Mouse (Mus musculus) lung, adult 2 months (tissue): ENCODE measurements around the gene 4930524J08Rik. TPM values are rescaled to one million over a fixed set of nuclear protein-coding genes. Genes with fewer than 3 reads are reported as not detected.

ENCODE experiments used
- DNase-seq: peaks from one replicate; pipeline ENCODE4 v3.0.0; 2022
- H3K4me1 ChIP-seq: fragments of 200-500 bp; 2 replicates; pipeline ENCODE4 v1.6.1; 2011; ENCODE audit warnings: low read length; ENCODE audit not compliant: control insufficient read depth, insufficient read depth
- H3K4me3 ChIP-seq: fragments of 200-500 bp; replicated peaks from 2 replicates; pipeline ENCODE3; 2011; ENCODE audit warnings: low read depth, mild to moderate bottlenecking, control low read depth, low read length; ENCODE audit errors: extremely low read depth
- CTCF ChIP-seq: fragments of 200-500 bp; IDR thresholded peaks from 2 replicates; pipeline ENCODE4 v1.5.1; 2011; ENCODE audit warnings: mild to moderate bottlenecking, low read length, control low read depth; ENCODE audit not compliant: insufficient read depth
- POLR2A ChIP-seq: fragments of 200-500 bp; IDR thresholded peaks from 2 replicates; pipeline ENCODE4 v1.6.1; 2011; ENCODE audit warnings: low read depth, mild to moderate bottlenecking, control low read depth, low read length, borderline replicate concordance; ENCODE audit errors: extremely low read depth
- WGBS: fragments of 180-500 bp; shearing (Covaris S2); methylation state at CpG from one replicate; pipeline ENCODE4 v1.1.7; 2018; 5-methylcytosine and 5-hydroxymethylcytosine counted together
- polyA plus RNA-seq: library from polyadenylated mRNA; depleted of rRNA; stranded (reverse); fragments of >200 nt; gene quantifications from 2 replicates; pipeline ENCODE4 v1.2.3, GENCODE M21; 2012

4930524J08Rik gene
- polyA plus RNA-seq, 1 experiment = 1.1 TPM

GRCm38 (mm10) chr5:100000048-100000447 is 21.2 kb downstream of the 4930524J08Rik start:
- 74% methylated on average over 7 of the region's 7 CpGs for WGBS
- Histone ChIP-seq H3K4me1 (no peaks in the 10 kb centered on the region), H3K4me3 (no peak overlapping the region)
- no peak for TF ChIP-seq POLR2A
- no peak for DNase-seq

GRCm38 (mm10) chr5:100000500-100000899 is 21.6 kb downstream of the 4930524J08Rik start:
- no peak for DNase-seq
- WGBS = 51% methylated on average over 8 of the region's 8 CpGs
- no peak for TF ChIP-seq CTCF
- no peak for TF ChIP-seq POLR2A
- H3K4me3 ChIP-seq = no peak overlapping the region
- no peaks in the 10 kb centered on the region for H3K4me1 ChIP-seq

GRCm38 (mm10) chr5:100003895-100004294 is 25.0 kb downstream of the 4930524J08Rik start:
- no peak overlapping the region for H3K4me3 ChIP-seq
- no peak for DNase-seq
- TF ChIP-seq POLR2A = no peak
- no peak for TF ChIP-seq CTCF
- H3K4me1 ChIP-seq = no peaks in the 10 kb centered on the region
- 83% methylated on average over 4 of the region's 4 CpGs for WGBS

GRCm38 (mm10) chr5:100005431-100005830 is 26.6 kb downstream of the 4930524J08Rik start:
- no peaks in the 10 kb centered on the region for H3K4me1 ChIP-seq
- TF ChIP-seq CTCF (no peak), POLR2A (no peak)
- no peak for DNase-seq
- no peak overlapping the region for H3K4me3 ChIP-seq
- WGBS = 65% methylated on average over 3 of the region's 3 CpGs

- H3K4me1 ChIP-seq = no peaks in the 10 kb centered on the region
- 65% methylated on average over 6 of the region's 6 CpGs for WGBS
- H3K4me3 ChIP-seq = no peak overlapping the region
- no peak for TF ChIP-seq POLR2A
- TF ChIP-seq CTCF = no peak
- DNase-seq = no peak
These were observed 27.0 kb downstream of the 4930524J08Rik start for GRCm38 (mm10) chr5:100005896-100006295.

GRCm38 (mm10) chr5:100006324-100007039 is 27.6 kb downstream of the 4930524J08Rik start:
- DNase-seq = no peak
- 63% methylated on average over 4 of the region's 4 CpGs for WGBS
- H3K4me3 ChIP-seq = no peak overlapping the region

GRCm38 (mm10) chr5:100007040-100007375 is 28.1 kb downstream of the 4930524J08Rik start:
- TF ChIP-seq CTCF (no peak), POLR2A (no peak)
- no peak for DNase-seq
- Histone ChIP-seq H3K4me1 (no peaks in the 10 kb centered on the region), H3K4me3 (no peak overlapping the region)
- 82% methylated on average over 4 of the region's 4 CpGs for WGBS

More at GRCm38 (mm10) chr5:100006324-100007039, 27.6 kb downstream of the 4930524J08Rik start:
- no peaks in the 10 kb centered on the region for H3K4me1 ChIP-seq
- TF ChIP-seq CTCF (no peak), POLR2A (no peak)

GRCm38 (mm10) chr5:100008485-100008884 is 29.6 kb downstream of the 4930524J08Rik start:
- DNase-seq = no peak
- 52% methylated on average over 3 of the region's 3 CpGs for WGBS
- Histone ChIP-seq H3K4me3 (no peak overlapping the region), H3K4me1 (no peaks in the 10 kb centered on the region)
- TF ChIP-seq CTCF (no peak), POLR2A (no peak)

- no peaks in the 10 kb centered on the region for H3K4me1 ChIP-seq
- H3K4me3 ChIP-seq = no peak overlapping the region
- TF ChIP-seq CTCF = no peak
- no peak for TF ChIP-seq POLR2A
- 76% methylated on average over 9 of the region's 9 CpGs for WGBS
- DNase-seq = no peak
These were observed 33.7 kb downstream of the 4930524J08Rik start for GRCm38 (mm10) chr5:100012599-100012998.

GRCm38 (mm10) chr5:100020089-100020488 is 41.2 kb downstream of the 4930524J08Rik start:
- Histone ChIP-seq H3K4me3 (no peak overlapping the region), H3K4me1 (no peaks in the 10 kb centered on the region)
- no peak for TF ChIP-seq POLR2A
- TF ChIP-seq CTCF = no peak
- no peak for DNase-seq
